Mouse (Mus musculus) layer of hippocampus, adult 9-11 months (tissue): Measurements from ENCODE around the gene Srsf9.
"Not testable (repeated sequence)": the region's sequence is repeated elsewhere in the genome, so short reads cannot be mapped to it uniquely, and the experiment has no call there.

Experiments used
- DNase-seq: peaks from one replicate; pipeline ENCODE4 v3.0.0; 2022

The Srsf9 gene

GRCm38 (mm10) chr5:115374204-115374820, 47.3 kb downstream of the Srsf9 start:
- DNase-seq: no peak

- DNase-seq: no peak
These were observed 48.5 kb downstream of the Srsf9 start for GRCm38 (mm10) chr5:115375436-115375835.

GRCm38 (mm10) chr5:115378882-115379281, 51.9 kb downstream of the Srsf9 start:
- not testable (repeated sequence) for DNase-seq
